ENCODE assay signal across 27 mouse cellular contexts in genomic region chr5:138885905-138886304, GRCm38 (mm10).
DNase-seq lines count a peak whose midpoint lies in the region; ATAC-seq lines count a peak whose summit lies in the region.
"Had no signal": no experiment of that assay in that cellular context is flagged by ENCODE, and none has a peak within 500 bp of the region (broad histone marks: within the 10 kb centered on the region; RNA-seq: fewer than 3 reads in every experiment).

No protein-coding gene starts in this region.

- intact Hi-C loops in gastrocnemius, postnatal 14 days (cut with DNase I; ENCODE audit: low total_unique reads) = no loop called here

- 71% methylated on average over 3 of the region's 3 CpGs for WGBS in heart, embryonic 12.5 days
- whole genome bisulfite sequencing in kidney, embryonic 16.5 days = 65% methylated on average over 3 of the region's 3 CpGs

- no peak overlapping the region for H3K4me3 ChIP-seq in heart, embryonic 12.5 days
- H3K4me3 ChIP-seq in kidney, embryonic 16.5 days (ENCODE audit: low read length) = no peak overlapping the region
- H3K4me3 ChIP-seq: embryonic facial prominence, embryonic 10.5 days; embryonic facial prominence, embryonic 15.5 days; forebrain, embryonic 12.5 days; layer of hippocampus, adult 2 months; left cerebral cortex, adult 2 months; limb, embryonic 12.5 days; liver, embryonic 15.5 days; lung, embryonic 15.5 days; midbrain, embryonic 10.5 days; midbrain, embryonic 15.5 days; stomach, embryonic 15.5 days had no signal

- no peak for ATAC-seq in heart, embryonic 12.5 days (ENCODE audit: insufficient number of reproducible peaks, low FRiP score)
- no peak for ATAC-seq in kidney, embryonic 16.5 days (ENCODE audit: low FRiP score, low TSS enrichment)
- ATAC-seq: forebrain, postnatal 0 days; intestine, postnatal 0 days; midbrain, embryonic 15.5 days had no signal

- no peak overlapping the region for H3K4me2 ChIP-seq in heart, embryonic 12.5 days
- H3K4me2 ChIP-seq in kidney, embryonic 16.5 days (replicated peaks; ENCODE audit: low read depth, low read length) = no peak overlapping the region
- H3K4me2 ChIP-seq: embryonic facial prominence, embryonic 15.5 days; forebrain, embryonic 12.5 days; hindbrain, embryonic 14.5 days; limb, embryonic 12.5 days; liver, embryonic 15.5 days; lung, embryonic 15.5 days; midbrain, embryonic 15.5 days; stomach, embryonic 15.5 days had no signal

- no peak overlapping the region for H3K27ac ChIP-seq in heart, embryonic 12.5 days (ENCODE audit: poor library complexity, severe bottlenecking)
- no peak overlapping the region for H3K27ac ChIP-seq in kidney, embryonic 16.5 days (ENCODE audit: low read length)
- H3K27ac ChIP-seq: embryonic facial prominence, embryonic 10.5 days; embryonic facial prominence, embryonic 15.5 days; forebrain, embryonic 12.5 days; hindbrain, embryonic 14.5 days; layer of hippocampus, adult 2 months; left cerebral cortex, adult 2 months; limb, embryonic 12.5 days; liver, embryonic 15.5 days; lung, embryonic 15.5 days; midbrain, embryonic 10.5 days; midbrain, embryonic 15.5 days; stomach, embryonic 15.5 days had no signal

- peaks cover 6% of the 10 kb centered on the region; the same call in 1 of the 2 replicates for H3K27me3 ChIP-seq in heart, embryonic 12.5 days (replicated peaks)
- H3K27me3 ChIP-seq in kidney, embryonic 16.5 days (ENCODE audit: insufficient read depth, low read length) = no peaks in the 10 kb centered on the region
- H3K27me3 ChIP-seq: embryonic facial prominence, embryonic 15.5 days; forebrain, embryonic 12.5 days; limb, embryonic 12.5 days; liver, embryonic 15.5 days; lung, embryonic 15.5 days; midbrain, embryonic 15.5 days; stomach, embryonic 15.5 days had no signal

- no peak overlapping the region for H3K9ac ChIP-seq in heart, embryonic 12.5 days
- no peak overlapping the region for H3K9ac ChIP-seq in kidney, embryonic 16.5 days (replicated peaks; ENCODE audit: low read length)
- H3K9ac ChIP-seq: embryonic facial prominence, embryonic 15.5 days; forebrain, embryonic 12.5 days; forebrain, postnatal 0 days; hindbrain, embryonic 14.5 days; limb, embryonic 12.5 days; liver, embryonic 15.5 days; lung, embryonic 15.5 days; midbrain, embryonic 15.5 days; stomach, embryonic 15.5 days had no signal

- DNase-seq in gastrocnemius, postnatal 25 days = peak; percentile 23
- DNase-seq in gastrocnemius, postnatal 14 days = no peak
- DNase-seq in heart, adult 9 months (ENCODE audit: low spot score in 2 of 2) = peak; percentile 34 to 72
- DNase-seq in kidney, adult 9 months = peak; percentile 32
- DNase-seq in testis, postnatal 10 days (ENCODE audit: low spot score) = no peak
- DNase-seq: adrenal gland, adult 8-10 months; cerebellum, adult 2 months; cerebellum, postnatal 14 days; forebrain, postnatal 0 days; right cerebral cortex, postnatal 25 days; thymus, postnatal 25 days had no signal

- no peaks in the 10 kb centered on the region for H3K9me3 ChIP-seq in heart, embryonic 12.5 days (replicated peaks)
- no peaks in the 10 kb centered on the region for H3K9me3 ChIP-seq in kidney, embryonic 16.5 days (ENCODE audit: low read length)
- H3K9me3 ChIP-seq: embryonic facial prominence, embryonic 10.5 days; embryonic facial prominence, embryonic 15.5 days; forebrain, embryonic 12.5 days; G1E; limb, embryonic 12.5 days; liver, embryonic 15.5 days; lung, embryonic 15.5 days; midbrain, embryonic 10.5 days; midbrain, embryonic 15.5 days; stomach, embryonic 15.5 days had no signal

- H3K4me1 ChIP-seq in heart, embryonic 12.5 days (replicated peaks) = peaks cover 22% of the 10 kb centered on the region
- peaks cover 13% of the 10 kb centered on the region; the same call in 1 of the 2 replicates for H3K4me1 ChIP-seq in kidney, embryonic 16.5 days (ENCODE audit: insufficient read depth, low read length)
- H3K4me1 ChIP-seq: liver, embryonic 15.5 days; midbrain, embryonic 15.5 days had no signal

- no peaks in the 10 kb centered on the region for H3K36me3 ChIP-seq in heart, embryonic 12.5 days
- H3K36me3 ChIP-seq in kidney, embryonic 16.5 days (ENCODE audit: insufficient read depth, low read length) = no peaks in the 10 kb centered on the region
- H3K36me3 ChIP-seq: embryonic facial prominence, embryonic 10.5 days; embryonic facial prominence, embryonic 15.5 days; forebrain, embryonic 12.5 days; G1E; limb, embryonic 12.5 days; liver, embryonic 15.5 days; lung, embryonic 15.5 days; midbrain, embryonic 10.5 days; midbrain, embryonic 15.5 days; stomach, embryonic 15.5 days had no signal

Comparison
In these comparisons a context has a peak if more than half of its experiments do, and no peak if none do; other contexts are left out.
1. DNase-seq: peak in gastrocnemius, postnatal 25 days (single experiment), heart, adult 9 months (2 of 2) and kidney, adult 9 months (single experiment); none in gastrocnemius, postnatal 14 days (single experiment) and testis, postnatal 10 days (single experiment).